Mouse (Mus musculus) olfactory bulb, adult 2 months (tissue): ENCODE data around the gene Ubash3b.

Source experiments
- CTCF ChIP-seq: fragments of 200-500 bp; IDR thresholded peaks from 2 replicates; pipeline ENCODE4 v1.5.1; 2012; ENCODE audit warnings: low read depth, mild to moderate bottlenecking, low read length, moderate library complexity; ENCODE audit not compliant: insufficient read depth
- POLR2A ChIP-seq: fragments of 200-500 bp; IDR thresholded peaks from 2 replicates; pipeline ENCODE4 v1.6.1; 2012; ENCODE audit warnings: mild to moderate bottlenecking, low read depth, low read length, moderate library complexity; ENCODE audit not compliant: insufficient read depth

- TF ChIP-seq CTCF (no peak), POLR2A (no peak)
Measured at GRCm38 (mm10) chr9:41076150-41076549, 85.3 kb downstream of the Ubash3b start.
